Comparison of ENCODE assay signal across 35 mouse cellular contexts in genomic region chr2:150755016-150755415, GRCm38 (mm10).
"Had no signal": no experiment of that assay in that cellular context is flagged by ENCODE, and none has a peak within 500 bp of the region (broad histone marks: within the 10 kb centered on the region; RNA-seq: fewer than 3 reads in every experiment).

No protein-coding gene starts in this region.

- DNase-seq: heart, postnatal 10 days; heart, postnatal 14 days; heart, postnatal 36 days; heart, postnatal 4 days; kidney, adult 11 months; kidney, adult 18-20 months; kidney, adult 2 months; kidney, adult 8-10 months; kidney, adult 9 months; kidney, postnatal 10 days; kidney, postnatal 14 days; kidney, postnatal 25 days; kidney, postnatal 36 days; kidney, postnatal 4 days; layer of hippocampus, adult 9-11 months; layer of hippocampus, postnatal 36 days had no signal

- H3K27ac ChIP-seq: heart, embryonic 13.5 days; hindbrain, embryonic 10.5 days; hindbrain, embryonic 12.5 days; hindbrain, embryonic 13.5 days; hindbrain, embryonic 14.5 days; hindbrain, embryonic 15.5 days; hindbrain, postnatal 0 days; intestine, embryonic 15.5 days; kidney, embryonic 15.5 days; kidney, postnatal 0 days; layer of hippocampus, adult 2 months; left cerebral cortex, adult 2 months had no signal

- H3K4me2 ChIP-seq: heart, embryonic 11.5 days; heart, embryonic 12.5 days; heart, embryonic 13.5 days; heart, embryonic 15.5 days; hindbrain, embryonic 12.5 days; hindbrain, embryonic 13.5 days; hindbrain, embryonic 14.5 days; hindbrain, embryonic 15.5 days; intestine, embryonic 15.5 days; kidney, embryonic 15.5 days had no signal

- H3K27me3 ChIP-seq: heart, embryonic 12.5 days; heart, embryonic 13.5 days; heart, embryonic 15.5 days; hindbrain, embryonic 12.5 days; hindbrain, embryonic 13.5 days; hindbrain, embryonic 15.5 days; intestine, embryonic 15.5 days; kidney, embryonic 15.5 days had no signal

- H3K9ac ChIP-seq: heart, embryonic 12.5 days; heart, embryonic 13.5 days; heart, embryonic 15.5 days; hindbrain, embryonic 12.5 days; hindbrain, embryonic 13.5 days; hindbrain, embryonic 14.5 days; hindbrain, embryonic 15.5 days; intestine, embryonic 15.5 days; kidney, embryonic 15.5 days had no signal

- ATAC-seq: hindbrain, embryonic 16.5 days; hindbrain, postnatal 0 days; inflammation-experienced regulatory T-cells, adult 6 months; intestine, embryonic 15.5 days; intestine, embryonic 16.5 days; intestine, postnatal 0 days had no signal

- H3K4me3 ChIP-seq: heart, embryonic 12.5 days; heart, embryonic 13.5 days; heart, embryonic 15.5 days; hindbrain, embryonic 10.5 days; hindbrain, embryonic 12.5 days; hindbrain, embryonic 13.5 days; hindbrain, embryonic 15.5 days; intestine, embryonic 15.5 days; kidney, embryonic 15.5 days; layer of hippocampus, adult 2 months; left cerebral cortex, adult 2 months had no signal

- H3K9me3 ChIP-seq: heart, embryonic 12.5 days; heart, embryonic 13.5 days; heart, embryonic 15.5 days; hindbrain, embryonic 10.5 days; hindbrain, embryonic 12.5 days; hindbrain, embryonic 13.5 days; hindbrain, embryonic 15.5 days; intestine, embryonic 15.5 days; kidney, embryonic 15.5 days had no signal
